Mouse (Mus musculus): ENCODE measurements around the gene Epb41l2.

DNA sequence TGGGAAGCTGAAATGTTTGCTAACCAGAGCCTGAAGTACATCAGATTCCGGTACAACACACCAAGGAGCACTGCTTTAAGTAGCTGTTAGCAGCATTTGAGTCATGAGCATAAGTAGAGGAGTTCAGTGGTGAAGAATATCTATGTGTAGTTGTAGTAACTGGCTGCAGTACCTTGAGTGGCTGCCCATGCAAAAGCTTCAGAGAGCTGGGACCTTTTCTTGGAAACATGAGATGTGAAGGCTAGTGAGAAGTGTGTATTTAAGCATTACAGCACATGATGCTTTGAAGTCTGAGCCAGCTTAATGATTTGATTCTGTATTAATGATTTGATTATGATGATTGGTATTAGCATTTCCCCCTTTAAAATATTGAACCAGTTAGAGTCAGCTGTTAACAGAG lies 34.1 kb downstream of the Epb41l2 start:
- TF ChIP-seq POLR2A (IDR thresholded peaks at IDR 0.05; ENCODE audit: low read depth, low read length) (no peak), CTCF (IDR thresholded peaks at IDR 0.05; ENCODE audit: extremely low read depth, insufficient read depth, insufficient read length, insufficient replicate concordance) (no peak)

Measured in spleen, adult 2 months (tissue).